Mouse (Mus musculus) layer of hippocampus, adult 9-10 months (tissue): Measurements from ENCODE around the gene Uimc1.

Experiments
- DNase-seq: peaks from one replicate; pipeline ENCODE4 v3.0.0; 2022; ENCODE audit warnings: low spot score

Uimc1 gene

DNA sequence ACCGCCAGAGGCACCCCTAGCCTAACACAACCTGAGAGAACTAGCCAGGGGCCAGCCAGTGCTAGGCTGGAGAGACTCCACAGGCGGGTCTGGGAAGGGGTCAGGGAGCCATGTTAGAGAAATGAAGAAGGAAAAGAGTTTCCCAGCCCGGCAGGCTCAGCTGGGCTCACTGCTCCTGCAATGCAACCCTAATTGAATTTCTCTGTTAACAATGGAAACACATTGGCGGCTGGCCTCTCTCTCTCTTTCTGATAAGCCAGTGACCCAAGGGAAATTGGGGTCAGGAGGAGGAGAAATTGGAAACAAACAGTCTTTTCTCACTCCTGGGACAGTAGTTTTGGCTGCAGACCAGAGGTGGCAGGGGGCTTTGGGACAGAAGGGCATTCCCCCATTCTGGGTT lies 105.5 kb downstream of the Uimc1 start:
- no peak for DNase-seq

DNA sequence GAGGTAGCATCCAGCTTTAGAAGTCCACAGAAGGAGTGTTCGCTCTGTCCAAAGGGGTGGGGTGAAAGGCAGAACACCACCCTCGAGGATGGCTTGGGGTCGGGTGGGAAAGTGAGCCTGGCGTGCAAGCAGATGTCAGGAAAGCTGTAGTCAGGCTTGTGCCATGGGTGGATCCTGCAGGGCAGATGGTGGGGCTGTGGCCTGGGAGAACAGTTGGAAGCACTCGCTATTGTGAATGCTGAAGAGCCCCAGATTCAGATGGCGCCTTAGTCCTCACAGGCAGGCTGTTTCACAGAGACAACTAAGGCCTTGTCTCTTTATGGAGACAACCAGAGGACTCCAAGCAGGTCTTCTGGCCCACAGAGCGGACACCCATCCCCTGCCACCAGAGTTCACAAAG lies 107.9 kb downstream of the Uimc1 start:
- DNase-seq: peak; percentile 17

DNA sequence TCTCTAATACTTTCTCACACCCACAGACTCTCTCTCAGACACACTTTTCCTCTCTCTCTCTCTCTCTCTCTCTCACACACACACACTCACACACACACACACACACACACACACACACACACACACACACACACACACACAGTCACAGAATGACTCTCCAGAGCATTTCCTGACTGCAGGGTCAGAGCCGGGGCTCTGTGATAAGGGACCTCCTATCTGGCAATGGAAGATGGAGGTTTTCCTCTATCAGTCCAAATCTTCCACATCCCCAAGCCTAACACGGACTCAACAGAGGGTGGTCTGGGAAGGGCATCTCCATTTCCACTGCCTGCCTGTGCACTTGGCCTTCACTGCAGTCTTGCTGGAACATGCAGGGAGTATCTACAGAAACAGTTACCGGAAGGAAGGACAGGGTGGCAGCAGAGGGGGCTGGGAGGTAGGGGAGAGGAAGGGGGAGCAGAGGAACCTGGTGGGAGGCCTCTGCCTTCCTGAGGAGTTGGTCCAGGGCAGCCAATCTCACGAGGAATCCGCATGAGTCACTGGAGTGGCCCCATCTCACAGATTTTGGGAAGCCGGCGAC lies 111.8 kb downstream of the Uimc1 start:
- no peak for DNase-seq

DNA sequence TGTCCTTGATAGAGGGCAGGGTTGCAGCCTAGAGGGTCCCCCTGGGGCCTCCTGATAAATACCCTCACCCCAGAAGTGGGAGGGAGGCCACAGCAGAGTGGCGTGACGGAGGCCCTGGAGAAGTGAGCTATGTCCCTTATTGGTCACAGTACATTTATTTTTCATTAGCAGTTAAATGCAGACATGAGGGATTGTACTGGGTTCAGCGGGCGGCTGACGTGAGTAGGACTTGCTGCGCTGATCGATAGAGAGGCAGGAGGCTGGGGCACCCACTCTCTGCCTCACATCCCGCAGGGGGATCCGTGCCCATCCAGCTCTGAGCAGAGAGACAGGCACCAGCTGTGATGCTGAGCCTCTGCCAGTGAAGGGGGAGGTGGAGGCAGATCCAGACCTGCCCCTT lies 112.7 kb downstream of the Uimc1 start:
- no peak for DNase-seq

- DNase-seq: no peak
Measured at GRCm38 (mm10) chr13:54983614-54984013, 116.5 kb downstream of the Uimc1 start.

DNA sequence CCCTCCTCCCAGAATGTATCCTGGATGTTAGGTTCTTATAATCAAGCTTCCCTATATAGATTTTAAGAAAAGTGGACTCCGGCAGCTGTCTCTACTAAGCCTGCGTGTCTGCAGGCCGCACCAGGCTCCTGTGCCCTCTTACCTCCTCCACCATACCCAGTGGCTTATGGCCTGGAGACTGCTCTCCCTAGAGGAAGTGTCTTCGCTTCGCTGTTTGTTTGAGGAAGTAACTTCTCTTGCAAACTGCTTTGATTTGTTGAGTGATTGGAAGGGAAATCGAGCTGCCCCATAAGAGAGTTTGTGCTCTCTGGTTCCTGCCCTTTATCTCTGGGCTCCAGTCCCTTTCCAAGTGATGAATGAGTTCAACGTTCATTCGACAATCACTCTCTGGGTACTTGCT lies 117.1 kb downstream of the Uimc1 start:
- DNase-seq: no peak

GRCm38 (mm10) chr13:54980957-54981356 lies 119.1 kb downstream of the Uimc1 start:
- DNase-seq: no peak

- no peak for DNase-seq
Measured at GRCm38 (mm10) chr13:54978804-54979203, 121.3 kb downstream of the Uimc1 start.
